Mouse (Mus musculus) liver, embryonic 15.5 days (tissue): Measurements from ENCODE around the gene Il10ra. TPM values are rescaled to one million over a fixed set of nuclear protein-coding genes. Genes with fewer than 3 reads are reported as not detected.

Experiments used
- ATAC-seq: fragments of 200-750 bp; cut with Nextera tagmentation; 2 replicates; pipeline ENCODE4 v1.8.0; 2017; ENCODE audit warnings: moderate number of reproducible peaks, mild to moderate bottlenecking, moderate library complexity; ENCODE audit not compliant: insufficient read depth
- H3K27ac ChIP-seq: fragments of 300-500 bp; sonication (generic); replicated peaks from 2 replicates; pipeline ENCODE4 v1.5.1; 2015; ENCODE audit warnings: mild to moderate bottlenecking, inconsistent platforms
- H3K27me3 ChIP-seq: fragments of 300-500 bp; sonication (generic); 2 replicates; pipeline ENCODE4 v1.6.1; 2015; ENCODE audit warnings: mild to moderate bottlenecking, inconsistent platforms
- H3K36me3 ChIP-seq: fragments of 300-500 bp; sonication (generic); replicated peaks from 2 replicates; pipeline ENCODE4 v1.6.1; 2015; ENCODE audit warnings: moderate library complexity, mild to moderate bottlenecking, inconsistent platforms
- H3K4me1 ChIP-seq: fragments of 300-500 bp; sonication (generic); replicated peaks from 2 replicates; pipeline ENCODE4 v1.6.1; 2015; ENCODE audit warnings: inconsistent platforms
- H3K4me2 ChIP-seq: fragments of 300-500 bp; sonication (generic); 2 replicates; pipeline ENCODE4 v1.6.1; 2015; ENCODE audit warnings: moderate library complexity, mild to moderate bottlenecking, inconsistent platforms
- H3K4me3 ChIP-seq: fragments of 300-500 bp; sonication (generic); replicated peaks from 2 replicates; pipeline ENCODE4 v1.5.1; 2015; ENCODE audit warnings: mild to moderate bottlenecking, inconsistent platforms
- H3K9ac ChIP-seq: fragments of 300-500 bp; sonication (generic); 2 replicates; pipeline ENCODE4 v1.6.1; 2015; ENCODE audit warnings: moderate library complexity, mild to moderate bottlenecking, inconsistent platforms
- H3K9me3 ChIP-seq: fragments of 300-500 bp; sonication (generic); replicated peaks from 2 replicates; pipeline ENCODE4 v1.6.1; 2016; ENCODE audit warnings: inconsistent platforms
- WGBS: fragments of 180-500 bp; shearing (Covaris S2); methylation state at CpG from one replicate; pipeline ENCODE4 v1.1.7; 2015; ENCODE audit warnings: mixed read lengths; ENCODE audit not compliant: insufficient replicate concordance; 5-methylcytosine and 5-hydroxymethylcytosine counted together
- polyA plus RNA-seq: library from polyadenylated mRNA; unstranded; fragments of >200 nt; fragmentation: Nextera tagmentation; extraction: Ambion mirVana; gene quantifications from 2 replicates; pipeline ENCODE4 v1.2.1, GENCODE M21; 2015

Il10ra gene
- polyA plus RNA-seq, 1 experiment from 2014 or later = 1.9 TPM

GRCm38 (mm10) chr9:45236744-45237143 lies 32.2 kb downstream of the Il10ra start:
- 50% methylated on average over 7 of the region's 7 CpGs for WGBS
- Histone ChIP-seq H3K36me3 (no peaks in the 10 kb centered on the region), H3K27ac (no peak overlapping the region), H3K9ac (no peak overlapping the region), H3K27me3 (no peaks in the 10 kb centered on the region), H3K4me1 (no peaks in the 10 kb centered on the region), H3K9me3 (no peaks in the 10 kb centered on the region), H3K4me2 (no peak overlapping the region), H3K4me3 (no peak overlapping the region)
- no peak for ATAC-seq

- Histone ChIP-seq H3K4me3 (no peak overlapping the region), H3K4me1 (no peaks in the 10 kb centered on the region), H3K9ac (no peak overlapping the region), H3K4me2 (no peak overlapping the region), H3K9me3 (no peaks in the 10 kb centered on the region), H3K27me3 (no peaks in the 10 kb centered on the region), H3K27ac (no peak overlapping the region), H3K36me3 (no peaks in the 10 kb centered on the region)
- WGBS = 26% methylated on average over 6 of the region's 6 CpGs
- no peak for ATAC-seq
These were observed 33.2 kb downstream of the Il10ra start for GRCm38 (mm10) chr9:45235668-45236227.

- Histone ChIP-seq H3K4me2 (no peak overlapping the region), H3K9me3 (no peaks in the 10 kb centered on the region), H3K27ac (no peak overlapping the region), H3K4me1 (no peaks in the 10 kb centered on the region), H3K4me3 (no peak overlapping the region), H3K36me3 (no peaks in the 10 kb centered on the region), H3K9ac (no peak overlapping the region), H3K27me3 (no peaks in the 10 kb centered on the region)
- WGBS = 55% methylated on average over 8 of the region's 8 CpGs
- no peak for ATAC-seq
These were observed 39.6 kb downstream of the Il10ra start for GRCm38 (mm10) chr9:45229359-45229758.

- Histone ChIP-seq H3K4me1 (no peaks in the 10 kb centered on the region), H3K9me3 (no peaks in the 10 kb centered on the region), H3K27me3 (no peaks in the 10 kb centered on the region), H3K36me3 (no peaks in the 10 kb centered on the region), H3K27ac (no peak overlapping the region), H3K4me3 (no peak overlapping the region), H3K9ac (no peak overlapping the region), H3K4me2 (no peak overlapping the region)
- WGBS = 11% methylated on average over 6 of the region's 6 CpGs
- no peak for ATAC-seq
These were observed 47.4 kb downstream of the Il10ra start for GRCm38 (mm10) chr9:45221567-45221966.

- no peak overlapping the region for H3K4me3 ChIP-seq
- no peaks in the 10 kb centered on the region for H3K36me3 ChIP-seq
- no peaks in the 10 kb centered on the region for H3K27me3 ChIP-seq
- H3K27ac ChIP-seq = no peak overlapping the region
- WGBS = 21% methylated on average over 3 of the region's 3 CpGs
- ATAC-seq = peak; percentile 31; the same call in 1 of the 2 replicates
- H3K4me1 ChIP-seq = no peaks in the 10 kb centered on the region
- H3K9me3 ChIP-seq = no peaks in the 10 kb centered on the region
- no peak overlapping the region for H3K9ac ChIP-seq
- H3K4me2 ChIP-seq = no peak overlapping the region
These were observed 49.3 kb downstream of the Il10ra start for GRCm38 (mm10) chr9:45219644-45220043.

- no peaks in the 10 kb centered on the region for H3K27me3 ChIP-seq
- no peak overlapping the region for H3K9ac ChIP-seq
- 44% methylated on average over 11 of the region's 11 CpGs for WGBS
- ATAC-seq = no peak
- H3K36me3 ChIP-seq = no peaks in the 10 kb centered on the region
- no peak overlapping the region for H3K27ac ChIP-seq
- H3K4me2 ChIP-seq = no peak overlapping the region
- H3K9me3 ChIP-seq = no peaks in the 10 kb centered on the region
- no peak overlapping the region for H3K4me3 ChIP-seq
- H3K4me1 ChIP-seq = no peaks in the 10 kb centered on the region
These were observed 53.3 kb downstream of the Il10ra start for GRCm38 (mm10) chr9:45215526-45216179.

GRCm38 (mm10) chr9:45212001-45212400 lies 56.9 kb downstream of the Il10ra start:
- H3K4me3 ChIP-seq = no peak overlapping the region
- H3K36me3 ChIP-seq = no peaks in the 10 kb centered on the region
- no peak overlapping the region for H3K9ac ChIP-seq
- no peak overlapping the region for H3K4me2 ChIP-seq
- no peaks in the 10 kb centered on the region for H3K9me3 ChIP-seq
- no peak overlapping the region for H3K27ac ChIP-seq
- 66% methylated on average over 6 of the region's 6 CpGs for WGBS
- H3K4me1 ChIP-seq = no peaks in the 10 kb centered on the region
- ATAC-seq = no peak
- no peaks in the 10 kb centered on the region for H3K27me3 ChIP-seq

- H3K4me3 ChIP-seq = no peak overlapping the region
- H3K27me3 ChIP-seq = no peaks in the 10 kb centered on the region
- no peaks in the 10 kb centered on the region for H3K9me3 ChIP-seq
- H3K36me3 ChIP-seq = no peaks in the 10 kb centered on the region
- 49% methylated on average over 7 of the region's 7 CpGs for WGBS
- no peak overlapping the region for H3K9ac ChIP-seq
- peaks cover 2% of the 10 kb centered on the region; the same call in 1 of the 2 replicates for H3K4me1 ChIP-seq
- H3K4me2 ChIP-seq = no peak overlapping the region
- no peak overlapping the region for H3K27ac ChIP-seq
- ATAC-seq = no peak
These were observed 61.8 kb downstream of the Il10ra start for GRCm38 (mm10) chr9:45207015-45207743.

GRCm38 (mm10) chr9:45206121-45206520 lies 62.8 kb downstream of the Il10ra start:
- WGBS = 48% methylated on average over 4 of the region's 4 CpGs
- H3K27ac ChIP-seq = no peak overlapping the region
- no peaks in the 10 kb centered on the region for H3K27me3 ChIP-seq
- peaks cover 12% of the 10 kb centered on the region; the same call in 1 of the 2 replicates for H3K4me1 ChIP-seq
- no peak overlapping the region for H3K4me3 ChIP-seq
- no peaks in the 10 kb centered on the region for H3K9me3 ChIP-seq
- no peak overlapping the region for H3K9ac ChIP-seq
- no peaks in the 10 kb centered on the region for H3K36me3 ChIP-seq
- no peak overlapping the region for H3K4me2 ChIP-seq
- ATAC-seq = no peak

GRCm38 (mm10) chr9:45205143-45205542 lies 63.8 kb downstream of the Il10ra start:
- ATAC-seq = no peak
- Histone ChIP-seq H3K4me1 (peaks cover 13% of the 10 kb centered on the region; the same call in 1 of the 2 replicates), H3K4me3 (no peak overlapping the region), H3K27me3 (no peaks in the 10 kb centered on the region), H3K4me2 (no peak overlapping the region), H3K36me3 (no peaks in the 10 kb centered on the region), H3K9ac (no peak overlapping the region), H3K9me3 (no peaks in the 10 kb centered on the region), H3K27ac (no peak overlapping the region)
- 55% methylated on average over 5 of the region's 5 CpGs for WGBS
